Mouse (Mus musculus): ENCODE measurements around the gene Gm47995.
"Not testable (repeated sequence)": the region's sequence is repeated elsewhere in the genome, so short reads cannot be mapped to it uniquely, and the experiment has no call there.

Gene Gm47995

GRCm38 (mm10) chr1:151198120-151198519 is at the start of gene Gm47995:
Gene Gm47995 (plus strand): TSS chr1:151198448.
- not testable (repeated sequence) for DNase-seq (ENCODE audit: low spot score)

GRCm38 (mm10) chr1:151150211-151150610 is 48.0 kb upstream of the Gm47995 start:
- no peak for DNase-seq (ENCODE audit: low spot score)

GRCm38 (mm10) chr1:151151089-151151488 is 47.2 kb upstream of the Gm47995 start:
- DNase-seq (ENCODE audit: low spot score) = no peak

- no peak for DNase-seq (ENCODE audit: low spot score)
Observed at GRCm38 (mm10) chr1:151153056-151153652, 45.1 kb upstream of the Gm47995 start.

- not testable (repeated sequence) for DNase-seq (ENCODE audit: low spot score)
Observed at GRCm38 (mm10) chr1:151154131-151154530, 44.1 kb upstream of the Gm47995 start.

DNA sequence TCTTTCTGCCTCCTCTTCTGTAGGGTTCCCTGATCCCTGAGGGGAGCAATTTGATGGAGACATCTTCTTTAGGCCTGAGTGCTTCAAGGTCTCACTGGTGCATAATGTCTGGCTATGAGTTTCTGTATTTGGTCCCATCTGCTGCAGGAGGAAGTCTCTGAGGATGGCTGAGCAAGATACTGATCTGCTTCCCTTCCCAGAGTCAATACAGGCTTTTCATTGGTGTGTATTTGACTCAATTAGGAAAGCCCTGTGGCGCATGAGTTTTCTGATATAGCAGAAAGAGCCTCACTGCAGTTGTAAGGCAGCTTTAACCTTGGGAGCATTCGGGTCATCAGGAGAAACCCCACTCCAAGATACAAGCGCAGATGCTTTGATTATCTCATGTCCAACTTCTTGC is 42.1 kb upstream of the Gm47995 start:
- no peak for DNase-seq (ENCODE audit: low spot score)

DNA sequence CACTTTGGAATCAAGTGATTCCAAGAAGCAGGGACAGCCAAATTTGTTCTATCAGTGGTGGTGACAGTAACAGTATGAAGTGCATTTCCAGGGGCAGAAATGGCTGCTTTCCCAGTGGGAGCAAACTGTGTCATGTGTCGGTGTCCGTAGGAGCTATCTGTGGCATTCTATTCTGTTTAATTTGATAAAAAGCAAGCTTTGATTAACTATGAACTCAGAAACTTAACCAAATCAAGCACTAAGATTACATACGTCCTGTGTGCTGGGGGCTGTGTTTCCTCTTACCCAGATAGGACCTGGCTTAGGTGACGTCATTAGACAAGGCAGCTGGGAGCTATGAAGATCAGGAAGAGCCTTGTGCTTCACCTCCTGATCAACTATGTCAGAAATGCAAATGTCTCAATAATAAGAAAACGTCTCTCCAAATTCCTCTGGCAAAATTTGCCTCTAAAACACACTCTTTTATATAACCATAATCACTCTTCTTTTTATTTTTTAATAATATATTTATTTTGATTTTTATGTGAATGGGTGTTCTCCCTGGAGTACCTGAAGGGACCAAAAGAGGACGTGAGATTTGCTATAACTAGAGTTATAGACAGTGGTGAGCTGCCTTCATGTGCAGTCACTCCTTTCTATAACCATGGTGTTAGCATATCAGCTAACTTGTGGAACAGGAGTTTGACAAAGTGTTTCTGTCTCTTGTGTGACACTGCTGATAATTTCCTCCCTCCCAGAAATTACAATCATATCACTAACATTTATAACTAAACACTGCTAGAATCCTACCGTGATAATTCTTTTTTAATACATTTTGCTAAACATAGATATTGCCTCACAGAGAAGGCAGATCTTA is 41.2 kb upstream of the Gm47995 start:
- DNase-seq (ENCODE audit: low spot score) = no peak

DNA sequence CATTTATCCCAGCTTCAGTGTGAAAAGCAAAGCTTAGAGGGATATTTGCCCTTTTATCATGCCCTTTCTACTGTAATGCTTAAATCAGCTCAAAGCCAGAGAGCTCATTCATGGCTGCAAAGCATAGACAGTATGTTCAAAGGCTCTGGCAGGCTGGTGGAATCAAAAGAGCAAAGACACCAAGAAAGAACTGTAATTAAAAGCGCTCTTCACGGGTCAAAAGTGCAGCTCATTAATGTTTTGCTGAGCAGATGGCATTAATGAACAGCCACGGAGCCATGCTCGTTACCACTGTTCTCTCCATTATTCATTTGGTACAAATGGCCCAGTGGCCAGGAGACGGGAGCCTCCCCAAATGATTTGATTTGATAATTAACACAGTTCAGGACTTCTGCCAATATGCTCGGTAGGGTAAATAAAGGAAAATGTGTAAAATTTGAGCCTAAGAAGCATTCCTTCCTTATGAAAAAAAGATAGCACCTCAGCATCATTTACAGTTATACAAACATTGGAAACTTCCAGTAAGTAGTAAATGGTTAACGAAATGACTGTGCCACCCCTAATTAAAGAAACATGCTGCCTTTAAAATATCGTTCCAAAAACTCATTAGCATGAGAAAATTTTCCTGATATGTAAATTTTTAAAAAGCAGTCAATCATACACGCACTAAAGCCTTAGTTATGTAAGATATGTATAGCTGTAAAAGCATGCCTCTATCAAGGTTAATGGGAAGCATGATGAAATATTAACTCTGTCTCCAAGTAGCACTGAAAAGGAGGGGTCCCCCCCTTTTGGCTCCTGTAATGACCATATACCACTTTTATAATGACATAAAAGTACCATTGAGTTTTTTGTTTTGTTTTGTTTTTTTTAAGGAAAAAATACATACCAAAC is 40.0 kb upstream of the Gm47995 start:
- no peak for DNase-seq (ENCODE audit: low spot score)

- no peak for DNase-seq (ENCODE audit: low spot score)
Observed at GRCm38 (mm10) chr1:151158857-151159510, 39.3 kb upstream of the Gm47995 start.

DNA sequence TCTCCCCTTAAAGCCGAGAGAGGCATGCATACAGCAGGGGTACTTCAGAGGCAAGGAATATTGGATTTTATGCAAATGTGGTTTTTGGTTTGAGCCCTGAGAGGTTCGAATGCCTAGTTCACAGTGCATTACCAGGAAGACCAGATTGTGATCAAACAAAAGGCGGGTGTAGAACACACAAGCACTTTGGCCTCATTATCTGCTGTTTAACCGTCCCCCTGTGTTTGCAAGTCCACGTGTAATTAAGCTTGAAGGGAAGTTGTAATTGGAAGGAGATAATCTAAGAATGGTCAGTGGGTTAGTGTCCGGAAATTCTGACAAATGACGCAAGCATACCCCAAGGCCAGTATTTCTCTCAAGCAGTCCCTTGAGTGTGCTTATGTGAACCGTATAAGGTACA is 32.2 kb upstream of the Gm47995 start:
- no peak for DNase-seq (ENCODE audit: low spot score)

DNA sequence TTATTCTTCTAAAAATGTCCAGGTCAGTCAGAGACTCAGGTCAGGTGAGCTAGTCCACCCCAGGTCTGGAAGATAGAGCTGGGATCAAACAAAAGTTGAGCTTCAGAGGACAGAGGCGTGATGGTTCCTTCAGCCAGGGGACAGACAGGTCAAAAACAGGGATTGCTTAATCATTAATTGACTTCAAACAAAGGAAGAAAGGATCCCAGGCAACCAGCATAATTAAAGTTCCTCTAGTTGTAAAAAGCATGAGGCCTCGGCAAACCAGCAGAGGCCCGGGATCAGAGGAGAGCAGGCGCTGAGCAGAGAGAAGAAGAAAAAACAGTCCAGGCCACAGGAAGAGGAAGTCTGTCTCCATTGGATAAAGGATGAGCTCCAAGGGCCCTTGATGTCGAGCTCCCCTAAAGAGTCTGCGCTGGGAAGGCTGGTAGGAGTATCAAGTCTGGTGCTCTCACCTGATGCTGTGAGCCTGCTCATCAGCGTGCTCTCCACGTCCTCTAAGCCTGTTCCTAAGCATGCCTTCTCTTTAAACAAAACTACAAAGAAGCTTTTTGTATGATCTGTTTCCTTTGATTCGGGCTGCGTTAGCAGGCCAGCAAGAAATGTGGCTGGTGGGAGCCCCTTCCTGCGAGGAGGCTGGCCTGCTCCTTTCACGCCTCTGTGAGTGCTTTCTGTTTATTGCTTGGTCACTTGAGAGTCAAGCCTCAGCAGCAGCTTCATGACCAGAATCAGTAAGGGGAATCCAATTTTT is 30.8 kb upstream of the Gm47995 start:
- DNase-seq (ENCODE audit: low spot score) = no peak

DNA sequence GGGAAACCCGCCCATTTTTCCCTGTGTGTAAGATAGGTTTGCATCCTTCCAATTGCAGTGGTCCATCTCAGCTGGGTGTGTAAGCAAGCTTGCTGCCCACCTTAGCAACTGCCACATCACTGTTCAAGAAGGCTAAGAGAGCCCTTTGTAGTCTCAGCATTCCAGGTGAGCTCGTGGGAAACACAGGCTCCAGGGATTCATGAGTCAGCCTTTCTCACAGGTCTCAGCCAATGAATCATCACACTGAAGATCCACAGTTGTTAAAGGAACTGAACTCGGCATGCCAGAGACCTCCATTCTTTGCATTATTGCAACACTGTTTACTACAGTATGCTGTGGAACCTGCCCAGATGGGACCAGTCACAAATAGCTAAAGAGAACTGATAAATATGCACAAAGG is 29.6 kb upstream of the Gm47995 start:
- DNase-seq (ENCODE audit: low spot score) = no peak

- DNase-seq (ENCODE audit: low spot score) = no peak
Observed at GRCm38 (mm10) chr1:151171572-151172461, 26.4 kb upstream of the Gm47995 start.

- DNase-seq (ENCODE audit: low spot score) = no peak
Observed at GRCm38 (mm10) chr1:151177030-151177936, 21.0 kb upstream of the Gm47995 start.

DNA sequence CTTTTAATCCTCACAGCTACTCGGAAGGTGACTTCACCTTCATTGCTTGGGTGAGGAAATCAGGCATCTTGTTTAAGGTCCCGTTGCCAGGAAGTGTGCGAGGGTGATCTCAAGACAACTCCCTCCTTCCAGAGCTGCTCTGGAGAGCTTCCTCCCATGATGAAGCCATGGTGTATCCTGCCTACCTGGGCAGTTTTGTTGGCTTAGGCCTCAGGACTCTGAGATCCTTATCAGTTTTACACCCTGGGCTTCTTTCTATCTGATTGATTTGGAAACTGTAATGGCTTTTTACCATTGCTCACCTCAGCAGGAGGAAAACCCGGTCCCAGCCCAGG is 20.3 kb upstream of the Gm47995 start:
- no peak for DNase-seq (ENCODE audit: low spot score)

DNA sequence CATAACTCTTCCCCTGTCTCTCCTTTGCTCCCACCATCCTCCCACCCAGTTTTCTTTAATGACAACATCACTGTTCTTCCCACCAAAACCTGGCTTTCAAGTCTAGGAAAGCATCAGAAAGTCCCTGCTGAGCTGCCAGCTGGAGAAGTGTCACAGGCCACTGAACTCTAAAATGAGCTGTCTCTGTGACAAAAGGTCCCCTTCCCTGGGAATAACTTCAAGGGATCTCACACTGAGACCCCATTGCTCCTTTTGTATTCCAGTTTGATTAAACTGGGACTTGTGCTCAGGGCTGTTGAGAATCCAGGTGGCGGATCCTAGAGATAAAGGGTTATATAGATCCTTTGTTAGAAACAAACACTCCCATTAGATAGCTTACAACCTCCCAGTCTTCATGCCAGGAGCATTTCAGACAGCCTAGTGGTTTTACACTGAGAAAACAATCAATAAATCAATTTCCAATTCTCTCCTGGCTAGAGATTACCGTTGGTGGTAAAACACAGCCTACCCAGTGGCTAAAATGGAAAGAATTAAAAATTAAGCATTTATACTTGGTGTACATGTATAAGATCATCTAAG is 19.7 kb upstream of the Gm47995 start:
- DNase-seq (ENCODE audit: low spot score) = no peak

DNA sequence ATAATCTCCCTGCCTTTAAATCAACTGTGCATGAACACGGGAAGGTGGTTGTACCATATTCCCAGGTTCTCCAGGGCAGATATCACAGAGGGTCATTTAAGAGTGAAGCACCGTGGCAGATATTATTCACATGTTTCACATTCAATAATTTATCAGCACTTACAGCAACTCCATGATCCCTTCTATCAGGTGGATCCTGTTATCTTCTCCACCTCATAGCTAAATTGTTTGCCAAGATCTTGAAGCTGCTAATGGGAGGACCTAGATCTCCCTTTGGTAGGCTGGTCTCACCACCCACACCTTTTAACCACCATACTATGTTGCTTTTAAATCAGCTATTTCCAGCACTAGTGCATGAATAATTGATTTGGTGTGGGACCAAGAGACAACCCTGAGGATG is 18.1 kb upstream of the Gm47995 start:
- DNase-seq (ENCODE audit: low spot score) = no peak

DNA sequence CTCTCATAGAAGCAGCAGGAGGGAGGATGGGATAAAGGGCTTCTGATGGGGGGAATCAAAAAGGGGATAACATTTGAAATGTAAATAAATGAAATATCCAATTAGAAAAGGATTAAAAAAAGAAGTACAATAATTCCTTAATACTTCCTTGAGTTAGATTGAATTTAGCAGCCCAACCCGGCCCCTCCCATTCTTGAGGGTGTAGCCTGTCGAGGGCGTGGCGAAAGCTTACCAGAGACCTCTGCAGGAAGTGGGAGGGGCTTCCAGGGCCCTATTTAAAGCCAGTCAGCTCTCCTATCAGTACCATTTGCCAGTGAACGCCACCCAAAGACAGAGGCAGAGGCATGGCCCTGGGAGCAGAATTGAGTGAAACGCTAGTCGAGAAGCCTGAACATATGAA is 16.0 kb upstream of the Gm47995 start, which contains the start of gene Gm47985:
Gm47985 (plus strand) TSS at position 272 of the 400 bp plus-strand sequence.
- DNase-seq (ENCODE audit: low spot score) = not testable (repeated sequence)

DNA sequence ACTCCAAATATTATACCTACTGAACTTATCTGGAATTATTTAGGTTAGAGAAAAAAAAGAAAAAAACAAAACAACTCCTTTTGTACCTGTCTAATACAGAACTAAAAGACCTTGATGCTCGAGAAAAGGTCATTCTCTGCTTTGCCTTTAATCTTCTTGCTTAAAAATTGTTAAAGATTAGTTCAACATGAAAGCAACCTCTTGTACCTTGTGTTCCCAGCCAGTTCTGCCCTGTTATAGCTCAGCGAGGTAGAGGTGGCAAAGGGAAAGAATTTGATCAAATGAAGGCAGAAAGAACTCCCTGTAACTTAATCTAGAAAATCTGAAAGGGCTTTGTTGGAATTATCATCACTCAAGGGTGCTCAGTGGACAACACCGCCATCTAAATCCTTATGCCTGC is 12.1 kb upstream of the Gm47995 start:
- DNase-seq (ENCODE audit: low spot score) = not testable (repeated sequence)

Data from urinary bladder, postnatal 25 days (tissue).